Mouse (Mus musculus) neural tube, embryonic 15.5 days (tissue): Measurements from ENCODE around the gene Syt7. TPM values are rescaled to one million over a fixed set of nuclear protein-coding genes. Genes with fewer than 3 reads are reported as not detected.

ENCODE experiments used
- ATAC-seq: fragments of 200-750 bp; cut with Nextera tagmentation; 2 replicates; pipeline ENCODE4 v1.8.0; 2017; ENCODE audit warnings: mild to moderate bottlenecking, moderate TSS enrichment, moderate library complexity; ENCODE audit not compliant: low FRiP score
- H3K27ac ChIP-seq: fragments of 300-500 bp; sonication (generic); replicated peaks from 2 replicates; pipeline ENCODE4 v1.5.1; 2015; ENCODE audit warnings: mild to moderate bottlenecking, inconsistent platforms
- H3K27me3 ChIP-seq: fragments of 300-500 bp; sonication (generic); replicated peaks from 2 replicates; pipeline ENCODE4 v1.6.1; 2015; ENCODE audit warnings: inconsistent platforms
- H3K36me3 ChIP-seq: fragments of 300-500 bp; sonication (generic); 2 replicates; pipeline ENCODE4 v1.6.1; 2015; ENCODE audit warnings: inconsistent platforms
- H3K4me1 ChIP-seq: fragments of 300-500 bp; sonication (generic); 2 replicates; pipeline ENCODE4 v1.6.1; 2015; ENCODE audit warnings: inconsistent platforms
- H3K4me2 ChIP-seq: fragments of 300-500 bp; sonication (generic); 2 replicates; pipeline ENCODE4 v1.6.1; 2015; ENCODE audit warnings: inconsistent platforms, mild to moderate bottlenecking, moderate library complexity
- H3K4me3 ChIP-seq: fragments of 300-500 bp; sonication (generic); replicated peaks from 2 replicates; pipeline ENCODE4 v1.5.1; 2015; ENCODE audit warnings: mild to moderate bottlenecking, inconsistent platforms
- H3K9ac ChIP-seq: fragments of 300-500 bp; sonication (generic); replicated peaks from 2 replicates; pipeline ENCODE4 v1.6.1; 2015; ENCODE audit warnings: mild to moderate bottlenecking, inconsistent platforms
- H3K9me3 ChIP-seq: fragments of 300-500 bp; sonication (generic); replicated peaks from 2 replicates; pipeline ENCODE4 v1.6.1; 2016; ENCODE audit warnings: inconsistent platforms
- WGBS: fragments of 180-500 bp; shearing (Covaris S2); methylation state at CpG from one replicate; pipeline ENCODE4 v1.1.7; 2015; ENCODE audit warnings: mixed read lengths; 5-methylcytosine and 5-hydroxymethylcytosine counted together
- polyA plus RNA-seq: library from polyadenylated mRNA; unstranded; fragments of >200 nt; fragmentation: Nextera tagmentation; extraction: Ambion mirVana; gene quantifications from 2 replicates; pipeline ENCODE4 v1.2.1, GENCODE M21; 2015

Gene Syt7
- polyA plus RNA-seq, 1 experiment from 2014 or later = 17.3 TPM

GRCm38 (mm10) chr19:10404424-10404823 is 15.5 kb downstream of the Syt7 start:
- 0 out of 2 replicates have a peak overlapping the region, but pooled peaks have one; percentile 25 for H3K27ac ChIP-seq

GRCm38 (mm10) chr19:10404911-10405310 is 16.0 kb downstream of the Syt7 start:
- H3K9ac ChIP-seq = no peak overlapping the region
- no peaks in the 10 kb centered on the region for H3K27me3 ChIP-seq
- ATAC-seq = no peak
- WGBS = 44% methylated on average over 2 of the region's 2 CpGs
- no peak overlapping the region for H3K4me2 ChIP-seq
- H3K9me3 ChIP-seq = no peaks in the 10 kb centered on the region
- peaks cover 38% of the 10 kb centered on the region for H3K4me1 ChIP-seq
- H3K36me3 ChIP-seq = no peaks in the 10 kb centered on the region
- H3K27ac ChIP-seq = 0 out of 2 replicates have a peak overlapping the region, but pooled peaks have one; percentile 25
- H3K4me3 ChIP-seq = no peak overlapping the region

More at GRCm38 (mm10) chr19:10404424-10404823, 15.5 kb downstream of the Syt7 start:
- Histone ChIP-seq H3K9ac (no peak overlapping the region), H3K27me3 (no peaks in the 10 kb centered on the region), H3K4me1 (peaks cover 34% of the 10 kb centered on the region), H3K9me3 (no peaks in the 10 kb centered on the region), H3K4me2 (no peak overlapping the region), H3K4me3 (no peak overlapping the region), H3K36me3 (no peaks in the 10 kb centered on the region)
- WGBS = 57% methylated on average over 10 of the region's 10 CpGs
- ATAC-seq = 0 out of 2 replicates have a peak, but pooled peaks have one; percentile 13

DNA sequence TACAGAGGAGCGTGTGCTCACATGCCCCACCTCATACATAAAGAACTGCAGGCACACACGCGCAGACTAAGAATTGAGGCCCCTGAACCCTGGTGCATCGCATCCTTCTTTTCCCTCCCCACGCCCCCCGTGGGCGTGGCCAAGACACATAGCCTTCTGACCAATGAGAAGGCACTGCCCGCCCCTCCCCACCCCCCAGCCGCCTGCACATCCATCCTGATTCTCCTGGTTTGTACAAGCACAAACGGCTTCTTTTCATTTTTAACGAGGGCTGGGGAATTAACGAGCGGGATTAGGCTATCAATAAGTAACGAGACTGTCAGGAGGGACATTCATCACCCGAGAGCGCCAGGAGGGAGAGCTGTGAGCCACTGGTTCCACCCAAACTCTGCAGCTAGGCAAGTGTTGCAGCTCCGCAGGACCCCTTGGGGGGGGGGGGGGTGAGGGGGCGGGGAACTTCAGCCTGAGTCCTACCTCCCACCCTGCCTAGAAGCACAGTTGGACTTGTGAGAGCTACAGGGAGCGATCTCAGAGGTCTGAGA is 24.9 kb downstream of the Syt7 start:
- H3K9me3 ChIP-seq = no peaks in the 10 kb centered on the region
- peaks cover 51% of the 10 kb centered on the region for H3K4me1 ChIP-seq
- H3K27me3 ChIP-seq = 0 out of 2 replicates have a peak, but pooled peaks cover 6% of the 10 kb centered on the region
- peak overlapping the region; percentile 51 for H3K4me2 ChIP-seq
- H3K4me3 ChIP-seq = peak overlapping the region; percentile 25
- peaks cover 6% of the 10 kb centered on the region; the same call in 1 of the 2 replicates for H3K36me3 ChIP-seq
- no peak overlapping the region for H3K9ac ChIP-seq
- H3K27ac ChIP-seq = peak overlapping the region; percentile 34
- peak; percentile 86 for ATAC-seq
- WGBS = 0% methylated on average over 18 of the region's 19 CpGs

DNA sequence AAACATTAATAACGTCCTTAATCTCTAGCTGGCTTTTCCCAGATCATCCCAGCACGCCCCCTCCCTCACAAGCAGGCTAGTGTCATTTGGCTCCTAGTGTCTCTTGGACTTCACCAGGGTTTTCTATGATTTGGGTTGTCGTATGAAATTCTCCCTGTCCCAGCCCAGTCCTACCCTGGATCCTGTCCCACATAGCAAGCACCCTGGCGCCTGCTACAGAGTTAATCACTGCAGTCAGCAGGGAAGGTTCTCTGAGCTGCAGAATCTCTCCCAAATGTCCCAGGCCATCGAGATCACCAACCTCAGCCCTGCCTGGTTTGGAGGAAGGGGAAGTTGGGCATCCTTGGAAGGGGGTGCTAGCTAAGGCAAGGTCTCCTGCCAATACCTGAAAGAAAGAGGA is 26.6 kb downstream of the Syt7 start:
- ATAC-seq = no peak
- peaks cover 42% of the 10 kb centered on the region for H3K4me1 ChIP-seq
- no peak overlapping the region for H3K4me2 ChIP-seq
- H3K27ac ChIP-seq = no peak overlapping the region
- no peak overlapping the region for H3K9ac ChIP-seq
- H3K36me3 ChIP-seq = peaks cover 6% of the 10 kb centered on the region; the same call in 1 of the 2 replicates
- no peaks in the 10 kb centered on the region for H3K9me3 ChIP-seq
- no peak overlapping the region for H3K4me3 ChIP-seq
- WGBS = 79% methylated on average over 5 of the region's 5 CpGs
- peaks cover 7% of the 10 kb centered on the region; the same call in 1 of the 2 replicates for H3K27me3 ChIP-seq

DNA sequence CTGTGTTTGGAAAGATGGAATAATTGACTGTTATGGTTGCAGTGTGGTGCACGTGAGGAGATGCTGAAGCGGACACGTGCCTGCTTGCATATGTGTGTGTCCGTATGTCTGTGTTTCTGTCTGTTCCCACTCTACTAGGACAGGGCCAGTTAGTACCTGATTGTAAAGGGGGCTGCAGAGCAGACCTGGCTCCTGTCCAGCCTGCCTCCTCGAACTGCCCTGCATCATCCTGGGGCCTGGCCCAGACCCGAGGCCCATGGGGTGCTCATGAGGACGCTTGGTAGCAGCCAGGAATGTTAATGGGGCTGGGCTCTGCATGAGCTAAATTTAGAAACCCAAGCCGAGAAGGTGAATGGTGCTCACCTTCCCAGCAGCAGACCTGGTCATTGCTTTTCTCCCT is 28.0 kb downstream of the Syt7 start:
- H3K27ac ChIP-seq = no peak overlapping the region
- H3K9ac ChIP-seq = no peak overlapping the region
- H3K4me2 ChIP-seq = no peak overlapping the region
- WGBS = 54% methylated on average over 8 of the region's 8 CpGs
- H3K4me1 ChIP-seq = peaks cover 38% of the 10 kb centered on the region
- H3K9me3 ChIP-seq = no peaks in the 10 kb centered on the region
- ATAC-seq = no peak
- H3K4me3 ChIP-seq = no peak overlapping the region
- H3K27me3 ChIP-seq = peaks cover 7% of the 10 kb centered on the region; the same call in 1 of the 2 replicates
- peaks cover 6% of the 10 kb centered on the region; the same call in 1 of the 2 replicates for H3K36me3 ChIP-seq

DNA sequence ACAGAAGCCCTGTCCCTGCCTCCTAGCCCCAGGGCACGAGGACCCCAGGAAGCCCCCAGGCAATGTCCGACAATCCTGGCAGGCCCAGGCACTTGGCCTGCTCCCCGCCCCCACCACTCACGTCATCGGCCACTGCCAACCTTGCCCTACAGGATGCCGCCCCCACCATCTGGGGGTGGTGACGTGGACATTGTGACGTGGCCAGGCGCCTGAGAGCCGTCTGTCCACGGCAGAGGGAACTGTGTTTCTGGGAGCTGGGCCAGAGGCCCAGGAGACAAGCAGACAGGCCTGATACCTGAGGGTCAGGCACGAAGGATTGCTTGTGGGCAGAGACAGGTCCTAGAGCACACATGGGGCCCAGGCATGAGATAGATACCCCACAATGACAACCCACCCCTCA is 28.5 kb downstream of the Syt7 start:
- no peak for ATAC-seq
- H3K4me2 ChIP-seq = no peak overlapping the region
- H3K9ac ChIP-seq = no peak overlapping the region
- WGBS = 82% methylated on average over 12 of the region's 12 CpGs
- H3K4me3 ChIP-seq = no peak overlapping the region
- H3K4me1 ChIP-seq = peaks cover 39% of the 10 kb centered on the region
- H3K27ac ChIP-seq = no peak overlapping the region
- peaks cover 6% of the 10 kb centered on the region; the same call in 1 of the 2 replicates for H3K36me3 ChIP-seq
- H3K27me3 ChIP-seq = peaks cover 7% of the 10 kb centered on the region; the same call in 1 of the 2 replicates
- H3K9me3 ChIP-seq = no peaks in the 10 kb centered on the region

DNA sequence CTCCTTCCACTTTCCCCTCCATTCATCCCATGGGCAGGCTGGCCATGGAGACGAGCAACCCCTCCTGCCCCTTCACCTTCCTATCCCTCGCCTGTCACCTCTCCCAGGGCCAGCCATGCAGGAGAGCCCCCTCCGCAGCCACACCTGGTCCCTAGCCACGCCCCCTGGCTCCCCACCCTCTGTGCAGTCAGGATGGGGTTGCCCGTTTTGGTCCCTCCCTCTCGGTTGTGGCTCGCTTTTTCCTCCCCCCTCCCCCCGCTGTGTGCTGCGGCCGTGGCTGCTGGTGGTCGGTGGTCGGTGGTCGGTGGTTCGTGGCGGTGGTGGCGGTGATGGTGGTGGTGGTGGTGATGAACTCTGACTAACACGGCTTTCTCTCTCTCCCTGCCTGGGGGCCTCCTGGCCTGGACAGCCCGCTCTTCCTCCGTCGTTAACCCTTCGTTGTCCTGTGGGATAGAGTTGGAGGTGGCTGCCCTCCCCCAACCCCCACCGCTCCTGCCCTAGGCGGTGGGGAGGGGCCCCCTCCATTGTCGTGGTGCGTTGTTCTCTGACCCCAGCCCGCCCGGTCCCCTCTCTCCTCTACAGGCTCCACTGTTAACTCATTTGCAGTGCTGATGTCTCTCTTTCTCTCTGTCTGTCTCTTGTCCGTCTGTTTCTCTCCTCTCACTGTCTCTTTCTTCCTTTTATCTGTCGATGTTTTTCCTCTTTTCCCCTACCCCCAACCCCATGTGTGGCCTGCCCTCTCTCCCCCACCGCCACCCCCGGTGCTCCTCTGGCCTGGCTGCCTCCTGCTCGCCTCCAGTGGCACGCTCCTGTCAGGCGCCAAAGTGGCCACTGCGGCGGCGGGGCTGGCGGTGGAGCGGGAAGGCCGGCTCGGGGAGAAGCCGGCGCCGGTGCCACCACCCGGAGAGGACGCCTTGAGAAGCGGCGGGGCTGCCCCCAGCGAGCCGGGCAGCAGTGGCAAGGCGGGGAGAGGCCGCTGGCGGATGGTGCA is 33.4 kb downstream of the Syt7 start:
- Histone ChIP-seq H3K27me3 (peaks cover 12% of the 10 kb centered on the region; the same call in 1 of the 2 replicates), H3K4me1 (peaks cover 37% of the 10 kb centered on the region), H3K4me2 (peak overlapping the region; percentile 37), H3K9ac (no peak overlapping the region), H3K9me3 (no peaks in the 10 kb centered on the region), H3K36me3 (peaks cover 12% of the 10 kb centered on the region; the same call in 1 of the 2 replicates), H3K4me3 (no peak overlapping the region), H3K27ac (no peak overlapping the region)
- no peak for ATAC-seq
- 7% methylated on average over 53 of the region's 53 CpGs for WGBS

GRCm38 (mm10) chr19:10424751-10425150 is 35.9 kb downstream of the Syt7 start:
- no peak overlapping the region for H3K4me3 ChIP-seq
- peaks cover 5% of the 10 kb centered on the region; the same call in 1 of the 2 replicates for H3K27me3 ChIP-seq
- H3K27ac ChIP-seq = no peak overlapping the region
- ATAC-seq = no peak
- peaks cover 10% of the 10 kb centered on the region; the same call in 1 of the 2 replicates for H3K36me3 ChIP-seq
- H3K4me1 ChIP-seq = peaks cover 43% of the 10 kb centered on the region
- no peaks in the 10 kb centered on the region for H3K9me3 ChIP-seq
- H3K9ac ChIP-seq = no peak overlapping the region
- 41% methylated on average over 1 of the region's 1 CpGs for WGBS
- no peak overlapping the region for H3K4me2 ChIP-seq

DNA sequence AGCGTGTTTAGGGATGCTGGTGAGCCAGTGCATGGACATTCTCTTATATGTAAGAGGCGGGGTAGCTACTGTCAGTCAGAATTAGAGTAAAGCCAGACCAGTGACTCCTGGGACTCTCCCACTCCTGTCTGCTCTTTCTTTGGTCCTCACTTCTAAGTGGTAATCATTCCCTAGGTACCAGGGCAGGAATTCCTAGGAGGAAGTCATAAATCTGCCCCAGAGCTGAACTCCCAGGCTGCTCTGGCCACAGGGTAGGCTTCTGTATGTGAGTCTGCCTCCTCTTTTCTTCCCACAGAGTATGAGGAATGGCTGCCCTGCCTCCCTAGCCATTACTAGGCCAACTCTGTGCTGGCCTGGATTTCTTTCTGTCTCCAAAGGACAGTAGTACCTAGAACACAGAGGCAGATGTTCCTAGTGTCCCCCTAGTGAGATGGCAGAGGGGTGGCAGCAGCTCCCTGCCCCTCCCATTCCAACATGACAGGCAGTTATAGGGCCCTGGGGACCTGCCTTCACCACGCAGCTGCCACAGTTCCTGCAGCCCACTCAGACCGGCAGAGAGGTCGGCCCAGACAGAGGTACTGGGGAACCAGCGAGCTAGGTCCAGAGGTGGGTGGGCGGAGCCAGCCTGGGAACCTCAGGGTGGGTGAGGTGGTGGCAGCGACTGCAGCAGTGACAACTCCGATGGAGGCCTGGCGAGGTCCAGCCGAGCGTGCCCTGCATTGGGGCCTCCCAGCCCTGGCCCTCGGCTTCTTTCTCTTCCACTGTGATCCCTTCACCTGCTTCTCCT is 36.8 kb downstream of the Syt7 start:
- 0 out of 2 replicates have a peak, but pooled peaks cover 5% of the 10 kb centered on the region for H3K27me3 ChIP-seq
- H3K9me3 ChIP-seq = no peaks in the 10 kb centered on the region
- peaks cover 10% of the 10 kb centered on the region; the same call in 1 of the 2 replicates for H3K36me3 ChIP-seq
- no peak for ATAC-seq
- WGBS = 41% methylated on average over 12 of the region's 13 CpGs
- H3K4me1 ChIP-seq = peaks cover 43% of the 10 kb centered on the region
- no peak overlapping the region for H3K4me2 ChIP-seq
- no peak overlapping the region for H3K27ac ChIP-seq
- no peak overlapping the region for H3K9ac ChIP-seq
- H3K4me3 ChIP-seq = no peak overlapping the region

- H3K4me3 ChIP-seq = no peak overlapping the region
- no peak overlapping the region for H3K27ac ChIP-seq
- peaks cover 10% of the 10 kb centered on the region; the same call in 1 of the 2 replicates for H3K36me3 ChIP-seq
- 35% methylated on average over 25 of the region's 25 CpGs for WGBS
- H3K9me3 ChIP-seq = no peaks in the 10 kb centered on the region
- H3K4me2 ChIP-seq = no peak overlapping the region
- 0 out of 2 replicates have a peak, but pooled peaks cover 5% of the 10 kb centered on the region for H3K27me3 ChIP-seq
- ATAC-seq = no peak
- no peak overlapping the region for H3K9ac ChIP-seq
- H3K4me1 ChIP-seq = peaks cover 43% of the 10 kb centered on the region
These were observed 37.4 kb downstream of the Syt7 start for GRCm38 (mm10) chr19:10426312-10426711.

DNA sequence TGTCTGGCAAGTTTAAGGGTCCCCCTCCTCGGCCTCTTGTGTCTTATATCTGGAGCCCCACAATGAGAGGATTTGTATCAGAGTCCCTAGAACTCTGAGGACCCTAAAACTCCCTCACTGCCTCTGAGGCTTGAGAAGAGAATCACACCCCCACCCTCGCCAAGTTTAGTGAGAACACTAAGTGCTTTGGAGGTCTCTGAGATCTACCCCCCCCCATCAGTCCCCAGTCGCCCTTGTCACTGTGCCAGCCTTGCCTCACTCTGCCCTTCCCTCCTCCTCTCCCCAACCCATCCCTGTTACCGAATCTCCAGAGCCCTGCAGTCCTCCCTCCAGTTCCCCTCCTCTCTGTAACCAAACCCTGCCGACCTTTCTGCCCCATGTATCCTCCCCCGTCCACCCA is 37.9 kb downstream of the Syt7 start:
- H3K9ac ChIP-seq = no peak overlapping the region
- ATAC-seq = no peak

More for the DNA sequence above, 37.9 kb downstream of the Syt7 start:
- Histone ChIP-seq H3K36me3 (peaks cover 10% of the 10 kb centered on the region; the same call in 1 of the 2 replicates), H3K9me3 (no peaks in the 10 kb centered on the region), H3K4me1 (peaks cover 39% of the 10 kb centered on the region), H3K4me2 (no peak overlapping the region), H3K27me3 (0 out of 2 replicates have a peak, but pooled peaks cover 5% of the 10 kb centered on the region), H3K27ac (no peak overlapping the region), H3K4me3 (no peak overlapping the region)
- WGBS = 52% methylated on average over 6 of the region's 6 CpGs
